Mouse (Mus musculus): ENCODE results near the gene Cpeb1. TPM values are rescaled to one million over a fixed set of nuclear protein-coding genes. Genes with fewer than 3 reads are reported as not detected.

The Cpeb1 gene
- total RNA-seq, 1 experiment = 5.8 TPM

GRCm38 (mm10) chr7:81336432-81336786, 118.9 kb downstream of the Cpeb1 start:
- in situ Hi-C loops (cut with MboI; ENCODE audit: low sequenced_read_pairs in 2 of 2, unreplicated experiment in 2 of 2) = loop anchor here (5.0 to 25.0 kb wide), 2 partner anchors 174 kb away; no protein-coding TSS in a partner anchor

GRCm38 (mm10) chr7:81335705-81336431, 119.4 kb downstream of the Cpeb1 start:
- peaks cover 5 to 24% of the 10 kb centered on the region in 2 experiments for H3K4me1 ChIP-seq (ENCODE audit: control insufficient read depth in 2 of 2, insufficient read depth in 2 of 2, low read length in 2 of 2, poor library complexity in 1 of 2)
- H3K27ac ChIP-seq (ENCODE audit: insufficient read depth, low read depth, low read length, poor library complexity, severe bottlenecking) = no peak overlapping the region
- no peak for DNase-seq (ENCODE audit: low read depth, low spot score)
- TF ChIP-seq CHD2 (IDR thresholded peaks at IDR 0.05; ENCODE audit: low read depth, low read length) = no peak
- no peak for TF ChIP-seq ZC3H11A (IDR thresholded peaks at IDR 0.05; ENCODE audit: borderline replicate concordance, low read depth, low read length)
- no peak for TF ChIP-seq ZNF384 (IDR thresholded peaks at IDR 0.05; ENCODE audit: low read depth, low read length)
- TF ChIP-seq MAFK (IDR thresholded peaks at IDR 0.05; ENCODE audit: insufficient read depth, low read depth, low read length) = no peak
- TF ChIP-seq HCFC1 (IDR thresholded peaks at IDR 0.05; ENCODE audit: borderline replicate concordance, insufficient read depth, low read length) = no peak
- H3K4me3 ChIP-seq (ENCODE audit: insufficient read depth in 1 of 2, low read depth in 1 of 2, low read length in 2 of 2, poor library complexity in 1 of 2, severe bottlenecking in 1 of 2) = peak overlapping the region in 1 of 2 experiments; percentile 2; a peak in 1 of 4 replicates
- peak overlapping the region; percentile 8; the same call in 1 of the 2 replicates for H3K9ac ChIP-seq (ENCODE audit: insufficient read depth, low read depth, low read length, poor library complexity, severe bottlenecking)
- H3K9me3 ChIP-seq (ENCODE audit: control insufficient read depth, insufficient read depth, low read depth, low read length) = no peaks in the 10 kb centered on the region
- in situ Hi-C loops (cut with MboI; ENCODE audit: low sequenced_read_pairs in 2 of 2, unreplicated experiment in 2 of 2) = loop anchor here (5.0 to 25.0 kb wide), 2 partner anchors 174 kb away; no protein-coding TSS in a partner anchor
- peaks cover 19% of the 10 kb centered on the region for H3K36me3 ChIP-seq (ENCODE audit: control insufficient read depth, insufficient read depth, low read length, poor library complexity, severe bottlenecking)

More at GRCm38 (mm10) chr7:81336432-81336786, 118.9 kb downstream of the Cpeb1 start:
- Histone ChIP-seq H3K4me3 (ENCODE audit: insufficient read depth in 1 of 2, low read depth in 1 of 2, low read length in 2 of 2, poor library complexity in 1 of 2, severe bottlenecking in 1 of 2) (peak overlapping the region in 1 of 2 experiments; percentile 2; a peak in 1 of 4 replicates), H3K36me3 (ENCODE audit: control insufficient read depth, insufficient read depth, low read length, poor library complexity, severe bottlenecking) (peaks cover 23% of the 10 kb centered on the region), H3K27ac (ENCODE audit: insufficient read depth, low read depth, low read length, poor library complexity, severe bottlenecking) (no peak overlapping the region), H3K4me1 (ENCODE audit: control insufficient read depth in 2 of 2, insufficient read depth in 2 of 2, low read length in 2 of 2, poor library complexity in 1 of 2) (peaks cover 2 to 22% of the 10 kb centered on the region in 2 experiments; a peak in 3 of 4 replicates), H3K9ac (ENCODE audit: insufficient read depth, low read depth, low read length, poor library complexity, severe bottlenecking) (peak overlapping the region; percentile 8; the same call in 1 of the 2 replicates), H3K9me3 (ENCODE audit: control insufficient read depth, insufficient read depth, low read depth, low read length) (no peaks in the 10 kb centered on the region)
- TF ChIP-seq ZC3H11A (IDR thresholded peaks at IDR 0.05; ENCODE audit: borderline replicate concordance, low read depth, low read length) = no peak
- no peak for TF ChIP-seq MAFK (IDR thresholded peaks at IDR 0.05; ENCODE audit: insufficient read depth, low read depth, low read length)
- TF ChIP-seq CHD2 (IDR thresholded peaks at IDR 0.05; ENCODE audit: low read depth, low read length) = no peak
- TF ChIP-seq HCFC1 (IDR thresholded peaks at IDR 0.05; ENCODE audit: borderline replicate concordance, insufficient read depth, low read length) = no peak
- TF ChIP-seq ZNF384 (IDR thresholded peaks at IDR 0.05; ENCODE audit: low read depth, low read length) = no peak
- peak; percentile 75 for DNase-seq (ENCODE audit: low read depth, low spot score)

- in situ Hi-C loops (cut with MboI; ENCODE audit: low sequenced_read_pairs in 2 of 2, unreplicated experiment in 2 of 2) = loop anchor here in 1 of 2 experiments (25.0 kb wide), 1 partner anchor 170 kb away; no protein-coding TSS in a partner anchor
- Histone ChIP-seq H3K4me1 (ENCODE audit: control insufficient read depth in 2 of 2, insufficient read depth in 2 of 2, low read length in 2 of 2, poor library complexity in 1 of 2) (peaks cover 8 to 21% of the 10 kb centered on the region in 2 experiments), H3K27ac (ENCODE audit: insufficient read depth, low read depth, low read length, poor library complexity, severe bottlenecking) (no peak overlapping the region), H3K36me3 (ENCODE audit: control insufficient read depth, insufficient read depth, low read length, poor library complexity, severe bottlenecking) (peaks cover 11% of the 10 kb centered on the region), H3K9ac (ENCODE audit: insufficient read depth, low read depth, low read length, poor library complexity, severe bottlenecking) (no peak overlapping the region), H3K9me3 (ENCODE audit: control insufficient read depth, insufficient read depth, low read depth, low read length) (no peaks in the 10 kb centered on the region), H3K4me3 (ENCODE audit: insufficient read depth in 1 of 2, low read depth in 1 of 2, low read length in 2 of 2, poor library complexity in 1 of 2, severe bottlenecking in 1 of 2) (no peak overlapping the region)
- DNase-seq (ENCODE audit: low read depth, low spot score) = no peak
- TF ChIP-seq ZC3H11A (IDR thresholded peaks at IDR 0.05; ENCODE audit: borderline replicate concordance, low read depth, low read length) = no peak
- TF ChIP-seq CHD2 (IDR thresholded peaks at IDR 0.05; ENCODE audit: low read depth, low read length) = no peak
- TF ChIP-seq ZNF384 (IDR thresholded peaks at IDR 0.05; ENCODE audit: low read depth, low read length) = no peak
- TF ChIP-seq HCFC1 (IDR thresholded peaks at IDR 0.05; ENCODE audit: borderline replicate concordance, insufficient read depth, low read length) = no peak
- no peak for TF ChIP-seq MAFK (IDR thresholded peaks at IDR 0.05; ENCODE audit: insufficient read depth, low read depth, low read length)
Measured at GRCm38 (mm10) chr7:81331851-81332250, 123.4 kb downstream of the Cpeb1 start.

- DNase-seq (ENCODE audit: low read depth, low spot score) = no peak
- in situ Hi-C loops (cut with MboI; ENCODE audit: low sequenced_read_pairs in 2 of 2, unreplicated experiment in 2 of 2) = loop anchor here in 1 of 2 experiments (25.0 kb wide), 1 partner anchor 168 kb away; no protein-coding TSS in a partner anchor
- Histone ChIP-seq H3K36me3 (ENCODE audit: control insufficient read depth, insufficient read depth, low read length, poor library complexity, severe bottlenecking) (peaks cover 8% of the 10 kb centered on the region), H3K9ac (ENCODE audit: insufficient read depth, low read depth, low read length, poor library complexity, severe bottlenecking) (no peak overlapping the region), H3K4me1 (ENCODE audit: control insufficient read depth in 2 of 2, insufficient read depth in 2 of 2, low read length in 2 of 2, poor library complexity in 1 of 2) (peaks cover 10 to 18% of the 10 kb centered on the region in 2 experiments), H3K4me3 (ENCODE audit: insufficient read depth in 1 of 2, low read depth in 1 of 2, low read length in 2 of 2, poor library complexity in 1 of 2, severe bottlenecking in 1 of 2) (no peak overlapping the region), H3K27ac (ENCODE audit: insufficient read depth, low read depth, low read length, poor library complexity, severe bottlenecking) (no peak overlapping the region; the same call in 1 of the 2 replicates), H3K9me3 (ENCODE audit: control insufficient read depth, insufficient read depth, low read depth, low read length) (no peaks in the 10 kb centered on the region)
- TF ChIP-seq MAFK (IDR thresholded peaks at IDR 0.05; ENCODE audit: insufficient read depth, low read depth, low read length) (no peak), ZNF384 (IDR thresholded peaks at IDR 0.05; ENCODE audit: low read depth, low read length) (no peak), HCFC1 (IDR thresholded peaks at IDR 0.05; ENCODE audit: borderline replicate concordance, insufficient read depth, low read length) (no peak), CHD2 (IDR thresholded peaks at IDR 0.05; ENCODE audit: low read depth, low read length) (no peak), ZC3H11A (IDR thresholded peaks at IDR 0.05; ENCODE audit: borderline replicate concordance, low read depth, low read length) (no peak)
Measured at GRCm38 (mm10) chr7:81330767-81331166, 124.5 kb downstream of the Cpeb1 start.
